Mouse (Mus musculus) small intestine, adult 2 months (tissue): ENCODE data around the gene Crk. TPM values are rescaled to one million over a fixed set of nuclear protein-coding genes. Genes with fewer than 3 reads are reported as not detected.
"Not testable (repeated sequence)": the region's sequence is repeated elsewhere in the genome, so short reads cannot be mapped to it uniquely, and the experiment has no call there.

Source experiments
- H3K27ac ChIP-seq: fragments of 200-500 bp; 2 replicates; pipeline ENCODE4 v1.5.1; 2012; ENCODE audit warnings: low read depth, low read length, control low read depth, inconsistent platforms; ENCODE audit not compliant: insufficient read depth
- H3K27me3 ChIP-seq: fragments of 200-500 bp; 2 replicates; pipeline ENCODE4 v1.6.1; 2012; ENCODE audit warnings: mild to moderate bottlenecking, moderate library complexity, low read length, inconsistent platforms; ENCODE audit not compliant: control insufficient read depth, insufficient read depth
- H3K36me3 ChIP-seq: fragments of 200-500 bp; 2 replicates; pipeline ENCODE4 v1.6.1; 2012; ENCODE audit warnings: mild to moderate bottlenecking, low read length, control low read depth, inconsistent platforms; ENCODE audit not compliant: control insufficient read depth, insufficient read depth
- H3K4me1 ChIP-seq: fragments of 200-500 bp; 2 replicates; pipeline ENCODE4 v1.6.1; 2012; ENCODE audit warnings: low read length, inconsistent platforms, mixed read lengths; ENCODE audit not compliant: control insufficient read depth, insufficient read depth, insufficient read length
- H3K4me3 ChIP-seq: fragments of 200-500 bp; 2 replicates; pipeline ENCODE4 v1.5.1; 2012; ENCODE audit warnings: low read depth, mild to moderate bottlenecking, control low read depth, inconsistent platforms, low read length, moderate library complexity
- CTCF ChIP-seq: fragments of 200-500 bp; IDR thresholded peaks from 2 replicates; pipeline ENCODE4 v1.5.1; 2012; ENCODE audit warnings: low read depth, mild to moderate bottlenecking, control low read depth, inconsistent platforms, low read length, moderate library complexity, mixed read lengths; ENCODE audit not compliant: insufficient replicate concordance, insufficient read length; ENCODE audit errors: extremely low read depth
- POLR2A ChIP-seq: fragments of 200-500 bp; IDR thresholded peaks from 2 replicates; pipeline ENCODE4 v1.6.1; 2012; ENCODE audit warnings: low read depth, mild to moderate bottlenecking, control low read depth, inconsistent platforms, low read length, moderate library complexity
- WGBS: fragments of 180-500 bp; shearing (Covaris S2); methylation state at CpG from one replicate; pipeline ENCODE4 v1.1.7; 2018; 5-methylcytosine and 5-hydroxymethylcytosine counted together
- polyA plus RNA-seq: library from polyadenylated mRNA; depleted of rRNA; stranded (reverse); fragments of >200 nt; gene quantifications from 2 replicates; pipeline ENCODE4 v1.2.3, GENCODE M21; 2012

Gene Crk
- polyA plus RNA-seq, 1 experiment: 111 TPM

DNA sequence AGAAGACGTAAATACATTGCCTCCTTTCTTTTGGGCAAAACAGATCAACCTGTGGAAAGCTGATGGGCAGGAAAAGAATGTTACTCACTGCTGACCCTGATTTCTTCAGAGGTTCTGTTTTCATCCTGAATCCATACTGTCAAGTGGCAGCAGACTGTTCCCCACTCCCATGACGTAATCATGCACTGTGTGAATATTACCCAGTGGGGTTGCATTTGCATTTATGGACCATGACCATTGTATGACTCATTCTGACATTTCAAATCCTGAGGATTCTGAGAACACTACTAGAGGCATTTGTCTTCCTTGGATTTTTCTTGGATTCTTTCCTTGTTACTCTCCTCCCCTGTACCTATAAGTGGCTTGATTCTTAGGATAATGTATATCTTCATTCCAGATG, 24.7 kb downstream of the Crk start:
- Histone ChIP-seq H3K27ac (no peak overlapping the region), H3K36me3 (peaks cover 37% of the 10 kb centered on the region), H3K27me3 (no peaks in the 10 kb centered on the region), H3K4me1 (no peaks in the 10 kb centered on the region), H3K4me3 (no peak overlapping the region)
- 94% methylated on average over 2 of the region's 2 CpGs for WGBS
- no peak for TF ChIP-seq CTCF
- no peak for TF ChIP-seq POLR2A

DNA sequence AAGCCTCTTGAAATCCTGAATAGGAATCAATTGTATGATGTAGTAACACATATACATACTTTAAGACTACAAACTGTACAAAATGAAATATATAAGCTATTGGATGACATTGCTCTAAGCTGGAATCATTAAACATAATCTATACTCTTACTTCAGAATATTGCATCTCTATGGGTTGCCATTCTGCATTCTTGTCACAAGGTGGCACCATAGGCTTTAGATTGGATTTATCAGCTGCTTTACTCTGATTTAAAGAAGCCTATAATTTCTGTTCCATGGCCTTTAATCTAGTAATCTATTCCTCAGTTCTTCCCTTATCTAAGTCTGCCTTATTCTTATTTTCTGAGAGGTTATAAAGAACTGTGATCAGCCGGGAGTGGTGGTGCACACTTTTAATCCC, 34.9 kb downstream of the Crk start:
- Histone ChIP-seq H3K36me3 (no peaks in the 10 kb centered on the region), H3K27me3 (no peaks in the 10 kb centered on the region), H3K4me1 (no peaks in the 10 kb centered on the region), H3K27ac (no peak overlapping the region), H3K4me3 (no peak overlapping the region)
- WGBS: 93% methylated on average over 1 of the region's 1 CpGs
- no peak for TF ChIP-seq POLR2A
- TF ChIP-seq CTCF: no peak

GRCm38 (mm10) chr11:75715556-75715955, 36.5 kb downstream of the Crk start:
- no peaks in the 10 kb centered on the region for H3K4me1 ChIP-seq

DNA sequence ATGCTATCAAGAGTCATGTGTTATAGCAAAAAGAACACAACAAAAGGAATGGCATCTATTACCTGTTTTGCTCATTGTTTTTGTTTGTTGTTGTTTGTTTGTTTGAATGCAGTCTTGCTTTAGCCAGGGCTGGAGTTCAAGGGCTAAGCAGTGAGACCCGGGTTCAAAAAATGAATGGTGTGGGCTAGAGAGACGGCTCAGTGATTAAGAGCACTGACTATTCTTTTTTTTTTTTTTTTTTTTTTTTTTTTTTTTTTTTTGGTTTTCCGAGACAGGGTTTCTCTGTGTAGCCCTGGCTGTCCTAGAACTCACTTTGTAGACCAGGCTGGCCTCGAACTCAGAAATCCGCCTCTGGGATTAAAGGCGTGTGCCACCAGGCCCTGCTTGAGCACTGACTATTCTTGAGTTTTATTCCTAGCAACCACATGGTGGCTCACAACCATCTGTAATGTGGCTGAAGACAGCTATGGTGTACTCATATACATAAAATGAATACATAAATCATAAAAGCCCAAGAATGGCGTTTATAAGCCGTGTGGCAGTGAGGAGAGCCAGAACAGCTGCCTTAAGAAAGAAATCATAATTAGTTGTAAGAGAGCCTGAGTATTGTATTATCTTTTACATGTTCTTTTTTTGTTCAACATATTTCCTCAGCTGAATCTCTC, 37.7 kb downstream of the Crk start:
- H3K4me1 ChIP-seq: no peaks in the 10 kb centered on the region
- H3K4me3 ChIP-seq: no peak overlapping the region
- no peak overlapping the region for H3K27ac ChIP-seq
- TF ChIP-seq POLR2A (no peak), CTCF (no peak)
- no peaks in the 10 kb centered on the region for H3K36me3 ChIP-seq
- 82% methylated on average over 7 of the region's 8 CpGs for WGBS
- no peaks in the 10 kb centered on the region for H3K27me3 ChIP-seq

More at GRCm38 (mm10) chr11:75715556-75715955, 36.5 kb downstream of the Crk start:
- no peak overlapping the region for H3K4me3 ChIP-seq
- TF ChIP-seq POLR2A (no peak), CTCF (no peak)
- H3K27ac ChIP-seq: no peak overlapping the region
- no peaks in the 10 kb centered on the region for H3K36me3 ChIP-seq
- no peaks in the 10 kb centered on the region for H3K27me3 ChIP-seq
- WGBS: 67% methylated on average over 12 of the region's 12 CpGs

GRCm38 (mm10) chr11:75722339-75722738, 43.3 kb downstream of the Crk start:
- H3K4me1 ChIP-seq: no peaks in the 10 kb centered on the region
- WGBS: 55% methylated on average over 4 of the region's 4 CpGs
- TF ChIP-seq POLR2A: no peak
- no peak for TF ChIP-seq CTCF
- no peaks in the 10 kb centered on the region for H3K36me3 ChIP-seq
- H3K27me3 ChIP-seq: no peaks in the 10 kb centered on the region
- no peak overlapping the region for H3K27ac ChIP-seq
- H3K4me3 ChIP-seq: no peak overlapping the region

DNA sequence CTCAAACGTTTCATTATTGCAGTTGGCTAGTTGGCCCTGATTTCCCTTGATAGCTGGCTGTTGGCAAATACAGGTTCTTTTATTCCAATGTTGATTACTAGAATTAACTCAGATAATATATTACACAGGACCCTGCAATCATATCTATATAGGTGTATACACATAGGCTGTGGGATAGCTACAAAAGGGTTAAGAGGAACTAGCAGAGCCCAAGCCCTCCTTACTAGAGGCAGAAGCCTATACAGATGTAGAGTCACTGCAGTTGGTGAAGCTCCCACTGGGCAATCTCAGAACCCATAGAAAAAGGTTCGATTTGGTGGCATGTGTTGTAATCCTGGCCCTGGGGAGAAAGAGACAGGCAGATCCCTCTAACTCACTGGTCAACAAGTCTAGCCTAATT, 48.1 kb downstream of the Crk start:
- no peak overlapping the region for H3K4me3 ChIP-seq
- TF ChIP-seq POLR2A (no peak), CTCF (no peak)
- no peaks in the 10 kb centered on the region for H3K27me3 ChIP-seq
- H3K4me1 ChIP-seq: no peaks in the 10 kb centered on the region
- H3K27ac ChIP-seq: no peak overlapping the region
- no peaks in the 10 kb centered on the region for H3K36me3 ChIP-seq
- 56% methylated on average over 2 of the region's 2 CpGs for WGBS

GRCm38 (mm10) chr11:75727659-75728058, 48.6 kb downstream of the Crk start:
- 85% methylated on average over 6 of the region's 6 CpGs for WGBS
- not testable (repeated sequence) for H3K36me3 ChIP-seq, H3K27ac ChIP-seq, H3K4me1 ChIP-seq, H3K4me3 ChIP-seq, H3K27me3 ChIP-seq

DNA sequence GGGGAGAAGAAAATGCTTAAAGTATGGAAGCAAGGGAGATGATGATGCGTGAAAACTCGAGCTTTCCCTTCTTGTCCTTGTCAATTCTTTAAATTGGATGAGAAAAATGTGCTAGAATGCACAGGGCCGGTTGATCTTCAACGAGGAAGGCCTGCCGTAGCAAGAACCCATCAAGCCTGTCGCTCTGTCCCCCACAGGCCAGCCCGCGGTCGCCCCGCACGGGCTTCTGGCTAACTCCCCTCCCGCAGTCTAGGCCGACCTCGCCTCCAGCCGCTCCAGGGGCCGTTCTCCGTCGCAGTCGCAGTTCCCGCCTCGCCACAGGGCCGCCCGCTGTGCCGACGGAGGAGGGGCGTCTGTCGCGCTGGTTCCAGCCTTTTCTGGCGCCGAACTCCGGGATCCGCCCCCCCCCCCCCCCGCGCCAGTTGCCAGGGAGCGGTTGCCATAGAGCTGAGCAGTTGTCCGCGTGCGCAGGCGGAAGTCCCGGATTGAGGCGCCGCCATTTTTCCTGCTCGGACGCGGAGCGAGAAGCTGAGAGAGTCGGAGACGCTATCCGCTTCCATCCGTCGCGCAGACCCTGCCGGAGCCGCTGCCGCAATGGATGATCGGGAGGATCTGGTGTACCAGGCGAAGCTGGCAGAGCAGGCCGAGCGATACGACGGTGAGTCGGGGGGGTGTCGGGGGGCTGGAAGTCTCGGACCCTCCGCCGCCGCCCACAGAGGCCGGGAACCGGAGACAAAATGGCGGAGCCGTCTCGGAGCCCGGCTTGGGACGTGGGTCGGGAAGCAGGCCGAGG, 53.6 kb downstream of the Crk start, which contains the start of gene Ywhae:
Gene Ywhae (plus strand): TSS at position 436 of the 793 bp plus-strand sequence.
- Histone ChIP-seq H3K36me3 (no peaks in the 10 kb centered on the region), H3K27ac (peak within 1 kb of the TSS; percentile 89), H3K4me3 (peak within 1 kb of the TSS; percentile 63), H3K4me1 (peaks cover 14% of the 10 kb centered on the region; the same call in 1 of the 2 replicates), H3K27me3 (no peaks in the 10 kb centered on the region)
- WGBS: 1% methylated on average over 76 of the region's 76 CpGs
- TF ChIP-seq CTCF: no peak
- TF ChIP-seq POLR2A: peak; percentile 87
